Mouse (Mus musculus) frontal cortex, postnatal 10 days (tissue): ENCODE measurements around the gene Myo5a.
"Not testable (repeated sequence)": the region's sequence is repeated elsewhere in the genome, so short reads cannot be mapped to it uniquely, and the experiment has no call there.

Experiments
- DNase-seq, 2 experiments: peaks; one replicate each; pipeline ENCODE4 v3.0.0; 2022; ENCODE audit warnings: low spot score in 2 of 2, mixed read lengths in 1 of 2

Myo5a gene

DNA sequence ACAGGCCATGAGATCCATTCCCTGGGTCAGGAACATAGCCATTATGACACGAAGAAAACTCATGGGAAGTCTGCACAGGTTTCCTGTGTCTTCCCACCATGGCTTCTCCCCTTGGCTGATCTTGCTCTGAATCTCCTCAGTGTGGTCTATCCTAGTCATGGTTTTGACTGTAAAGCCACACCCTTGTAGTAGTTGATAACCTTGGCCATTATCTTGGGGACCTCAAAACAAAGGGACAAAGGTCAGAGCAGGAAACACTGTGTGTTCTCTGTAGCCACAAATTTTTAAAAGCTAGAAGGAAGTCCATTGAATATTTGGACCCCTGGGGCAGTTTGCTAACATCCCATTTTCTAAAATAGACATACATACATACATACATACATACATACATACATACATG lies 177.5 kb downstream of the Myo5a start:
- no peak for DNase-seq

DNA sequence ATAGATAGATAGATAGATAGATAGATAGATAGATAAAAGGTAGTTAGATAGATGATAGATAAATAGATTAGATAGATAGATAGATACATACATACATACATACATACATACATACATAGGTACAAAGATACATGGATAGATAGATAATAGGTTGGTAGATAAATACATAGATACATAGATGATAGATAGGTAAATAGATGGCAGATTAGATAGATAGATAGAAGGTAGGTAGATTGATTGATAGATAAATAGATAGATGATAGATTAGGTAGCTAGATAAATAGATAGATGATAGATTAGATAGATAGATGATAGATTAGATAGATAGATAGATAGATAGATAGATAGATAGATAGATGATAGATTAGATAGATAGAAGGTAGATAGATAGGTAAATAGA lies 178.1 kb downstream of the Myo5a start:
- no peak for DNase-seq

DNA sequence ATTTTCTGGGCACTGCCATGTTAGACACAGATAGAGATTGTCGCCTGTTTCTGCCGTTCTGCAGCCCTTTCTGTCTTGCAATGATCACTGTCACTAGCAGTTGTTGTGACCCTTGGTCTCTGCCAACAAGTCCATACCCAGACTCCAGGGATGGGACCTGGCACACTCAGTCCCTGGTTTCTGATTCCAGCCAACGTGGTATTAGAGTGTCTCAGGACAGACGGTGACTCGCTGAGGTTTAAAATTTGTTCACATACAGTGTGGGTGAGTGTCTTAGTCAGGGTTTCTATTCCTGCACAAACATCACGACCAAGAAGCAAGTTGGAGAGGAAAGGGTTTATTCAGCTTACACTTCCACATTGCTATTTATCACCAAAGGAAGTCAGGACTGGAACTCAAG lies 182.3 kb downstream of the Myo5a start:
- DNase-seq, result not testable (repeated sequence)

DNA sequence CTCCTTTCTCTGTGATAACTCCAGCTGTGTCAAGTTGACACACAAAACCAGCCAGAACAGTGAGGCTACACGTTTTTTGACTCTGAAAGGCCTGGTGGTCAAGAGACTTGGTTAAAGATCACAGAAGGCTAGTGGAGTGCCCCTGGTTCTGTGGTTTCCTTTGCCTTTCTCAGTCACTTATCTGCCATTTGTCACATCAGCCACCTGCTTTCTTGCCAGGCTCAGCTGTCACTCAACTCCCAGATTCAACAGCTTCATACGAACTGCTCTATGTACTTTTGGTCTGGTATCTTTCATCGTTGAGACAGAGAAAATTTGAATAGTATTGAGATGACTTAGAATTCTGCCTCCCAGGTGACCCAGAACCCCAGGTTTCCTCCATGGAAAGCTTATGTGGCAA lies 183.0 kb downstream of the Myo5a start:
- no peak for DNase-seq

DNA sequence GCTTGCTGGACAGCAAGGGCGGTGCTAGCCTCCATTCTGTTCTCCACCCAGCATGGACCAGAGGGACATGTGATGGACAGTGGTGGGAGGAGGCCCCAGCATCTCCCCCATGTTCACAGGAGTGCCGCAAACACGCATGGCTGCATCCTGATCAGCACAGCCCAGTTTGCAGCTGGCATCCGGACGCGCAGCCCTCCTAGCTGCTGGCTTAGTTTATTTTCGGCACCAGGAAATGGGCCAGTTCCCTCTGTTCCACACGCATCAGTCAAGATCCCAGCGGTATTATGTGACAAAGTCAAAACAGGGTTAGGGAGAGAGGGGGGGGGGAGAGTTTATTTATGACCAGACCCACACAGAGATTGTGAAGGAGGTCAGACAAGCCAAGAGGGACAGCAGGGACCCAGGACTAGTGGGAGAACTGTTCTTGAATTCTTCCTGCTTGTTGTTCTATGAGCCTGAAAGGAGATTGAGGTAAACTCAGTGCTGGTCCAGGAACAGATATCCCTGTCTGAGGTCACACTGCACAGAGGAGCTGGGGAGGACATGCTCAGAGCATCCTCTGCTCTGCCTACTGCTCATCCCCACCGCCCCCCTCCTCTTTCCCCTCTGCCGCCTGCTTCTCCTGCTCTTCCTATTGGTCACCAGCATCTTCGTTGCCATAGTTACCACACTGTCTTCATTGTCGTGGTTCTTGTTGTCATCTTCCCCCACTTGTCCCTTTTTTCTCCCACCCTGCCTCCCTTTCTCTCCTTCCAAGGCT lies 183.6 kb downstream of the Myo5a start:
- DNase-seq, result peak; percentile 58 to 73

DNA sequence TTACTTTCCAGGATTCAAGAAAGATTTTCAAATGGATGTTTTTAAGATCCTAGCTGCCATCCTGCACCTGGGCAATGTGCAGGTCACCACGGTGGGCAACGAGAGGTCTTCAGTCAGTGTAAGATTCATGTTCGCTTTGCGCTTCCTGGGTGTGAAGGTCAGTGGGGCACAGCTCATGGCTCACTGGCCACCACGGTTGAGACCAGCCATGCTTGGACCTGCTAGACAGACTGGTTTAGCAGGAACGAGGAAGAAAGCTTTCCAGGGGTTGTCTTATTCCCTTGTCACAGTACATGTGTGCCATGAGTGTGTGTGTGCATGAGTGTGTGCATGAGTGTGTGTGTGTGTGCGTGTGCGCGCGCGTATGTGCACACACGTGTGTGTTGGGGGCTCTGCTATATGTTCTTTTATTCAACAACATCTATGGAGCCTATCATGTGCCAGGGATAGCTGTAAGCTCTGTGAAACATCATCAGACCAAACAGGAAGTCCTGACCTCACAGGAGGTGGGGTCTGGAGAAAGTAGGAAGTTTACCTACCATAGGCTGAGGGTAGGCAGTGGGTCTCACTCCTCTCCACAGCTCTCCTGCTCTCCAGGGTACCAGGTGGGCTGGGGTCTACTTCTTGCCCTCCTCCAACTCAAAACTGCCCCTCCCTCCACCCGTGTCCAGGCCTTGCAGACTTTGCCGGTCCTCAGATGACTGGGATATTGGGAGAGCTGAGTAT lies 185.2 kb downstream of the Myo5a start:
- DNase-seq, result no peak

DNA sequence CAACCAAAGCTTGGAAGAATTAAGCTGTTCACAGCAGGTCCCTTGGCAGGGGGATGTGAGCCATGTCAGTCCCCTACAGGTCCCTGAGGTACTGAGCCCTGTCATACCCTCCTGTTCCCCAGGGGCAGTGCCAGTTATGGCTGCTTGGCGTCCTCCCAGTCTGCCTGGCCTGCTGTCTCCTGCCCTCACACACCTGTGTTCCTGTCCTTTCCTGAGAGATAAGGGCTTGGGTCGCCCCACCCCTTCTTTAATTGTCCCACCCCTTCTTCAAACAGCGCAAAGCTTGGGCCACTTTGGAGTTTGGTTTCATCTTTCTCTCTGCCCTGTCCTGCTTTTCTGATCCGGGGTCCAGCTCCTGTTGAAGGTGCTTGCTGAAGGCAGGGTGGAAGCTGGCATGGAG lies 188.0 kb downstream of the Myo5a start:
- DNase-seq, result no peak

DNA sequence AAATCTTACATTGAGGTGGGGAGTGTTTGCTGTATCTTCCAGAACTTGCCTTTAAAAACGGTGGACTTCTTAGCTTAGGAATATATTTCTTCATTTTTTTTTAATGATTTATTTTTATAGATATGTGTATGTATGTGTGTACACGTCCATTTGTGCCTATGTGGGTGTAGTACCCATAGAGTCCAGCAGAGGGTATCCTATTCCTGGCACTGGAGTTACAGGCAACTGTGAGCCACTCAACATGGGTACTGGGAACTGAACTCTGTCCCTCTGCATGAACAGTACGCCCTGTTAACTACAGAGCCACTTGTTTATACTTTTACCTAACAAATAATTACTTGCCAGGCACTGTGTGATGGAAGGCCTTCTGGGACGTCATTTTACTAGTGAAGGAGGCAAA lies 188.8 kb downstream of the Myo5a start:
- DNase-seq, result no peak

DNA sequence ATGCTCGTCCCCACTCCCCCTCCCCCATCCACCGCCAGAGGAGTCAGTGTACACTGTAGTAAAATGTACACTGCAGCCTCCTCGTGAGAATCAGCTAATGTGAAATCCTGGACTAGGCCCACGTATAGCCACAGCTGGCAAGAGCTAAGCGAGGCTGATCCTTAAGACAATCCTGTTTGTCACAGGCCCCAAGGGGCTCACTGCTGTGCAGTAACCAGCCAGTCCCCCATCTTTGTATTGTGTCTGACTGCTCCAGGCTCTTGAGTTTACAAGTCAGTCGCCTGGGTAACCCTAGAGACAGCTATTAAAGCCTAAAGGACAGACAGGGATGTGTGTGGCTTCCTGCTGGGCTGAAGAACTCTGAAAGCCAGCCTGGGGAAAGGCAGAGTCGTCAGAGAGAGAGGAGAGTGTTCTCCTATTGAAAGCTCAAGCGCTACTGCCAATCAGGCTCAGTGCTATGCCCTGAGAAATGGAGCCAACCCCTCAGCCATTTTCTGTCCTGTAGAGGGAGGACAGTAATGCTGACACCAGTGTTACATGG lies 190.6 kb downstream of the Myo5a start:
- DNase-seq, result no peak

DNA sequence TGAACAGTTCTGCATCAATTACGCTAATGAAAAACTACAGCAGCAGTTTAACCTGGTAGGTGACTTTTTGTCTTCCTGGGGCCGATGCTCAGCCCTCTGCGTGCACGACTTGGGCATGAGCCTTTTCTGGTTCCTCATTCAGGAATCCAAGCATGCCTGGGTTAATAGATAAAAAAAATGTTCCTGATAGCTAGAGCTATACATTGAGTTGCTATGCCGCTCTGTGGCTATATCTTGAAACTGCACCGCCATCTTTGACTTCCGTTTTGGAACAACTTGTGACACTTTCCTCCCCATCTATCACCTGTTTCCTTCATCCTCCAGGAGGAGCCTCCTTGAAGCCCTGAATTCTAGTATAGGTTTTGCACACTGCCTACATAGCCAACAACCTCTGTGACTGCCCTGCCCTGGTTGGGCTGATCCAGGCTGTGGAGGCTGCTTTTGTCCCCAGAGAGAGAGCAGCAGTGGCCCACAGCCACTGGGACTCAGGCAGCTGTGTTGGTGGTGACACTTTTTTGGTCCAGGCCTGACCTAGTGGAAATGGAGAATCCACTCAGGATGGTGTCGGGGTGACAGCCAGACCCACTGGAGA lies 191.5 kb downstream of the Myo5a start:
- DNase-seq, result no peak

DNA sequence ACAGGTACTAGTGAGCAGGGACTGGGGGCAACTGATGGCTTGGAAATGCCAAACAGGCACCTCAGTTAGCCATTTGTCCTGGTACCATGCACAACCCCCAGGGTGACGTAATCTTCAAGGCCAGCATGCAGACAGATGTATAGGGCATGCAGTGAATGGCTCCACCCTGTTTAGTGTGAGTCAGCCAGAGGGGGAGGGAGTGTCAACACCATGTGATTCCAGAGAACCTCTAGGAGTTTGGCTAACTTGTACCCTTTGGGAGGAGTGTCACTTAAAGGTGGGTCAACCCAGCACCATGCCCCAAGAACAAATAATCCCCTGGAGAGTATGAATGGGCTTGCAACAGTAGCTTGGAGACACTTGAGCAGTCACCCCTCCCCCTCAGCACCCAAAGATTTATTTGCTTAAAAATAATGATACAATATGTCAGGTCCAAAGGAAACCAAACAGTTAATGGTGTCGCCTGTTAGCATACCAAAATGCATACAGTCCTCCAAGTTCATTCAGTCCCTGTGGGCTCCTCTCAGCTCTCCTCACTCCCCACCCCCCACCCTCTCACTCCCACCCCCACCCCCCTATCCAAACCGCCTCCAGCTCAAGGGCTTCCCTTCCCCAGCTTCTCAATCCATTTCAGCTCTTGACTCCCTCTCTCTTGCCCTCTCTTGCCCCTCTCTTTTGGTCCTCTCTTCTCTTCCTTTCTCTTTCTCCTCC lies 193.3 kb downstream of the Myo5a start:
- no peak for DNase-seq

DNA sequence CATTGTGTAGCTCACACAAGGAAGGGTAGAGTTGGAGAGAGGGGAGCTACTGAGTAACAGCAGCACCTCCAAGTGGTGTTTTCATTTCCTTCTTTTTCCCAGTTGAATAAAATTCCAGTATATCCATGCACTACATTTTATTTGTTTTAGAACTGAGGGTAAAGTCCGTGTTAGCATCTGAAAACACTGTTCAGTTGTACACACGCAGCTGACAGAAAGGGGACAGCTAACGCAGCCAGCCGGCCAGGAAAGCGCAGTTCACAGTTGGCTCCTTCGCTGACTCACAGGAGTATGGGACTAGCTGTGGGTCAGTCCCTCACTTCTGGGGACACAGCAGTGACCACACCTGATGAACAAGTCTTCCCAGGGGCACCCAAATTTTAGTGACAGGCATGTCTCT lies 196.3 kb downstream of the Myo5a start:
- no peak for DNase-seq

DNA sequence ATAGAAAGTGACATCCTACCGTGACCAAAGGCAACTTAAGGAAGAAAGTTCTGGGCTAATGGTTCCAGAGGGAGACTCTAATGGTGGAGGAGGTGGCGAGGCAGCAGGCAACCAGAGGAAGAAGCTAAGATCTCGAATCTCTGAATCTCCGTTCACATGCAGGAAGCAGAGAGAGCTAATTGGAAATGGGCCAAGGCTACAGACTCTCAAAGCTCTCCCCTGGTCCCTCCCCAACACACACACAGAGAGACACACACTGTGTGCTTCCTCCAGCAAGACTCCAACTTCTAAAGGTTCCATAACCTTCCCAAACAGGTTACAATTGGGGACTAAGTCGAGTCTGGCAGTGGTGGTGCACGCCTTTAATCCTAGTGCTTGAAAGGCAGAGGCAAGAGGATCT lies 199.6 kb downstream of the Myo5a start:
- no peak for DNase-seq

DNA sequence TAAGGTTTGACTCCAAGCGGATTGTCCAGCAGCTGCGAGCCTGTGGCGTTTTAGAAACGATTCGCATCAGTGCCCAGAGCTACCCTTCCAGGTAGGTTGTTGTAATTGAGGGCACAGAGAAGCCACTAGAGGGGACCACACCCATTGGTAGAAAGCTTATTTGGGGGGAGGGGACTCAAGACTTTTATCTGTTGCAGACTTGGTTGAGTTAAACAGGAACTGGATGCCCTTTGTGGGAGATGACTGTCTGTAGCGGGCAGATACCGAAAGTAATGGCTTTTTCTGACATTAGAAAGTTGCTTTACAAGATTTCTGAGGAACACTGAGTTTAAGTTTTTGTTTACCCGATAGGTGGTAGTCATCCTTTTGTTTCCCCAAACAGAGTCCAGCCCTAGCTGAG lies 200.7 kb downstream of the Myo5a start:
- DNase-seq, result no peak
